Mouse (Mus musculus) bone marrow macrophage, adult 2 months (primary cell): ENCODE data around the gene Gtf2f2.

ENCODE experiments used
- CTCF ChIP-seq: IDR thresholded peaks from 2 replicates; pipeline ENCODE4 v1.5.1; 2012; ENCODE audit warnings: low read depth, mild to moderate bottlenecking, low read length, moderate library complexity
- POLR2A ChIP-seq: IDR thresholded peaks from 2 replicates; pipeline ENCODE4 v1.6.1; 2012; ENCODE audit warnings: mild to moderate bottlenecking, low read depth, low read length, borderline replicate concordance

- TF ChIP-seq CTCF (no peak), POLR2A (no peak)
Observed at GRCm38 (mm10) chr14:75963215-75963614, 47.5 kb downstream of the Gtf2f2 start.
